Mouse (Mus musculus): ENCODE measurements at regions not wholly inside any gene's neighbourhood (a gene's known extent, or its start where the extent isn't known, plus 50 kb on each side); places are given as distances from the start of the nearest gene placed in this dataset.

GRCm38 (mm10) chr13:81945741-81946140 is 162.9 kb downstream of the Cetn3 start:
- 8% methylated on average over 9 of the region's 9 CpGs for WGBS
- Histone ChIP-seq H3K27ac (replicated peaks; ENCODE audit: low read depth, low read length) (no peak overlapping the region), H3K4me1 (ENCODE audit: control insufficient read depth, insufficient read depth, low read length) (no peaks in the 10 kb centered on the region), H3K4me2 (replicated peaks; ENCODE audit: low read depth, low read length, severe bottlenecking) (peak overlapping the region; percentile 48), H3K36me3 (ENCODE audit: control insufficient read depth, insufficient read depth, low read length) (no peaks in the 10 kb centered on the region), H3K9me3 (ENCODE audit: control insufficient read depth, low read length) (no peaks in the 10 kb centered on the region), H3K4me3 (replicated peaks; ENCODE audit: low read length) (peak overlapping the region; percentile 24), H3K9ac (ENCODE audit: low read depth, low read length, severe bottlenecking) (peak overlapping the region; percentile 35; the same call in 1 of the 2 replicates), H3K27me3 (ENCODE audit: control insufficient read depth, insufficient read depth, low read length) (no peaks in the 10 kb centered on the region)
- DNase-seq (ENCODE audit: low spot score) (no peak), ATAC-seq (ENCODE audit: low FRiP score, low read depth) (no peak)
- no peak for TF ChIP-seq POLR2A (IDR thresholded peaks at IDR 0.05; ENCODE audit: borderline replicate concordance, extremely low read depth, insufficient read depth, insufficient read length)

GRCm38 (mm10) chr13:81965431-81965830 is 182.6 kb downstream of the Cetn3 start:
- no peaks in the 10 kb centered on the region for H3K27me3 ChIP-seq (ENCODE audit: control insufficient read depth, insufficient read depth, low read length)
- no peak for TF ChIP-seq POLR2A (IDR thresholded peaks at IDR 0.05; ENCODE audit: borderline replicate concordance, extremely low read depth, insufficient read depth, insufficient read length)
- ATAC-seq (ENCODE audit: low FRiP score, low read depth) (no peak), DNase-seq (ENCODE audit: low spot score) (no peak)
- no peaks in the 10 kb centered on the region for H3K4me1 ChIP-seq (ENCODE audit: control insufficient read depth, insufficient read depth, low read length)
- no peak overlapping the region for H3K9ac ChIP-seq (ENCODE audit: low read depth, low read length, severe bottlenecking)
- H3K27ac ChIP-seq (replicated peaks; ENCODE audit: low read depth, low read length) = no peak overlapping the region
- H3K4me3 ChIP-seq (replicated peaks; ENCODE audit: low read length) = no peak overlapping the region
- H3K4me2 ChIP-seq (replicated peaks; ENCODE audit: low read depth, low read length, severe bottlenecking) = no peak overlapping the region
- H3K9me3 ChIP-seq (ENCODE audit: control insufficient read depth, low read length) = no peaks in the 10 kb centered on the region
- WGBS = 82% methylated on average over 2 of the region's 2 CpGs
- H3K36me3 ChIP-seq (ENCODE audit: control insufficient read depth, insufficient read depth, low read length) = no peaks in the 10 kb centered on the region

- DNase-seq (ENCODE audit: low spot score) (no peak), ATAC-seq (ENCODE audit: low FRiP score, low read depth) (no peak)
- Histone ChIP-seq H3K27me3 (ENCODE audit: control insufficient read depth, insufficient read depth, low read length) (no peaks in the 10 kb centered on the region), H3K4me1 (ENCODE audit: control insufficient read depth, insufficient read depth, low read length) (no peaks in the 10 kb centered on the region), H3K4me2 (replicated peaks; ENCODE audit: low read depth, low read length, severe bottlenecking) (no peak overlapping the region), H3K4me3 (replicated peaks; ENCODE audit: low read length) (no peak overlapping the region), H3K27ac (replicated peaks; ENCODE audit: low read depth, low read length) (no peak overlapping the region), H3K9me3 (ENCODE audit: control insufficient read depth, low read length) (no peaks in the 10 kb centered on the region), H3K36me3 (ENCODE audit: control insufficient read depth, insufficient read depth, low read length) (no peaks in the 10 kb centered on the region), H3K9ac (ENCODE audit: low read depth, low read length, severe bottlenecking) (no peak overlapping the region)
- TF ChIP-seq POLR2A (IDR thresholded peaks at IDR 0.05; ENCODE audit: borderline replicate concordance, extremely low read depth, insufficient read depth, insufficient read length) = no peak
- 41% methylated on average over 2 of the region's 2 CpGs for WGBS
Observed at GRCm38 (mm10) chr13:81975878-81976277, 193.0 kb downstream of the Cetn3 start.

GRCm38 (mm10) chr13:81978003-81978402 is 195.1 kb downstream of the Cetn3 start:
- H3K9me3 ChIP-seq (ENCODE audit: control insufficient read depth, low read length) = no peaks in the 10 kb centered on the region
- DNase-seq (ENCODE audit: low spot score) (no peak), ATAC-seq (ENCODE audit: low FRiP score, low read depth) (no peak)
- no peaks in the 10 kb centered on the region for H3K36me3 ChIP-seq (ENCODE audit: control insufficient read depth, insufficient read depth, low read length)
- no peak overlapping the region for H3K9ac ChIP-seq (ENCODE audit: low read depth, low read length, severe bottlenecking)
- 69% methylated on average over 6 of the region's 6 CpGs for WGBS
- H3K4me1 ChIP-seq (ENCODE audit: control insufficient read depth, insufficient read depth, low read length) = no peaks in the 10 kb centered on the region
- H3K4me3 ChIP-seq (replicated peaks; ENCODE audit: low read length) = no peak overlapping the region
- no peak overlapping the region for H3K4me2 ChIP-seq (replicated peaks; ENCODE audit: low read depth, low read length, severe bottlenecking)
- no peaks in the 10 kb centered on the region for H3K27me3 ChIP-seq (ENCODE audit: control insufficient read depth, insufficient read depth, low read length)
- TF ChIP-seq POLR2A (IDR thresholded peaks at IDR 0.05; ENCODE audit: borderline replicate concordance, extremely low read depth, insufficient read depth, insufficient read length) = no peak
- no peak overlapping the region for H3K27ac ChIP-seq (replicated peaks; ENCODE audit: low read depth, low read length)

- no peak overlapping the region for H3K27ac ChIP-seq (replicated peaks; ENCODE audit: low read depth, low read length)
- no peaks in the 10 kb centered on the region for H3K9me3 ChIP-seq (ENCODE audit: control insufficient read depth, low read length)
- DNase-seq (ENCODE audit: low spot score) (no peak), ATAC-seq (ENCODE audit: low FRiP score, low read depth) (no peak)
- no peaks in the 10 kb centered on the region for H3K36me3 ChIP-seq (ENCODE audit: control insufficient read depth, insufficient read depth, low read length)
- no peak overlapping the region for H3K4me2 ChIP-seq (replicated peaks; ENCODE audit: low read depth, low read length, severe bottlenecking)
- no peaks in the 10 kb centered on the region for H3K27me3 ChIP-seq (ENCODE audit: control insufficient read depth, insufficient read depth, low read length)
- no peak for TF ChIP-seq POLR2A (IDR thresholded peaks at IDR 0.05; ENCODE audit: borderline replicate concordance, extremely low read depth, insufficient read depth, insufficient read length)
- H3K4me3 ChIP-seq (replicated peaks; ENCODE audit: low read length) = no peak overlapping the region
- H3K4me1 ChIP-seq (ENCODE audit: control insufficient read depth, insufficient read depth, low read length) = no peaks in the 10 kb centered on the region
- H3K9ac ChIP-seq (ENCODE audit: low read depth, low read length, severe bottlenecking) = no peak overlapping the region
Observed at GRCm38 (mm10) chr13:81979289-81979688, 196.4 kb downstream of the Cetn3 start.

GRCm38 (mm10) chr13:81980094-81980493 is 197.2 kb downstream of the Cetn3 start:
- no peaks in the 10 kb centered on the region for H3K36me3 ChIP-seq (ENCODE audit: control insufficient read depth, insufficient read depth, low read length)
- no peak overlapping the region for H3K9ac ChIP-seq (ENCODE audit: low read depth, low read length, severe bottlenecking)
- H3K4me3 ChIP-seq (replicated peaks; ENCODE audit: low read length) = no peak overlapping the region
- no peak overlapping the region for H3K27ac ChIP-seq (replicated peaks; ENCODE audit: low read depth, low read length)
- ATAC-seq (ENCODE audit: low FRiP score, low read depth) (no peak), DNase-seq (ENCODE audit: low spot score) (no peak)
- no peaks in the 10 kb centered on the region for H3K27me3 ChIP-seq (ENCODE audit: control insufficient read depth, insufficient read depth, low read length)
- no peak overlapping the region for H3K4me2 ChIP-seq (replicated peaks; ENCODE audit: low read depth, low read length, severe bottlenecking)
- no peaks in the 10 kb centered on the region for H3K4me1 ChIP-seq (ENCODE audit: control insufficient read depth, insufficient read depth, low read length)
- no peak for TF ChIP-seq POLR2A (IDR thresholded peaks at IDR 0.05; ENCODE audit: borderline replicate concordance, extremely low read depth, insufficient read depth, insufficient read length)
- no peaks in the 10 kb centered on the region for H3K9me3 ChIP-seq (ENCODE audit: control insufficient read depth, low read length)
- 73% methylated on average over 5 of the region's 5 CpGs for WGBS
